Mouse (Mus musculus): ENCODE results near the gene Arf5. TPM values are rescaled to one million over a fixed set of nuclear protein-coding genes. Genes with fewer than 3 reads are reported as not detected.

Gene Arf5
- polyA plus RNA-seq, 1 experiment from 2014 or later, result 346 TPM

GRCm38 (mm10) chr6:28430795-28431537 is 7.6 kb downstream of the Arf5 start:
- 84% methylated on average over 10 of the region's 10 CpGs for WGBS
- ATAC-seq (ENCODE audit: low FRiP score, low read depth), result no peak
- H3K4me2 ChIP-seq (replicated peaks), result no peak overlapping the region

GRCm38 (mm10) chr6:28431538-28431855 is 8.1 kb downstream of the Arf5 start:
- no peaks in the 10 kb centered on the region for H3K4me1 ChIP-seq
- ATAC-seq (ENCODE audit: low FRiP score, low read depth), result no peak
- no peak overlapping the region for H3K27ac ChIP-seq
- H3K9ac ChIP-seq, result no peak overlapping the region
- H3K4me2 ChIP-seq (replicated peaks), result no peak overlapping the region
- H3K36me3 ChIP-seq, result peaks cover 6% of the 10 kb centered on the region; the same call in 1 of the 2 replicates
- H3K9me3 ChIP-seq, result no peaks in the 10 kb centered on the region
- WGBS, result 83% methylated on average over 6 of the region's 6 CpGs
- no peaks in the 10 kb centered on the region for H3K27me3 ChIP-seq (replicated peaks)
- H3K4me3 ChIP-seq, result no peak overlapping the region

More at GRCm38 (mm10) chr6:28430795-28431537, 7.6 kb downstream of the Arf5 start:
- Histone ChIP-seq H3K9ac (no peak overlapping the region), H3K27ac (no peak overlapping the region), H3K9me3 (no peaks in the 10 kb centered on the region), H3K4me1 (no peaks in the 10 kb centered on the region), H3K27me3 (replicated peaks) (no peaks in the 10 kb centered on the region), H3K4me3 (no peak overlapping the region), H3K36me3 (peaks cover 10% of the 10 kb centered on the region)

GRCm38 (mm10) chr6:28447937-28448336 is 24.6 kb downstream of the Arf5 start:
- Histone ChIP-seq H3K4me2 (replicated peaks) (no peak overlapping the region), H3K4me1 (no peaks in the 10 kb centered on the region), H3K9ac (no peak overlapping the region), H3K9me3 (no peaks in the 10 kb centered on the region), H3K27ac (no peak overlapping the region), H3K4me3 (no peak overlapping the region), H3K36me3 (no peaks in the 10 kb centered on the region), H3K27me3 (replicated peaks) (peaks cover 27% of the 10 kb centered on the region)
- WGBS, result 76% methylated on average over 7 of the region's 7 CpGs
- ATAC-seq (ENCODE audit: low FRiP score, low read depth), result no peak

GRCm38 (mm10) chr6:28449253-28449652 is 25.9 kb downstream of the Arf5 start, which contains the start of gene Pax4:
TSS of gene Pax4 (minus strand) at chr6:28449353.
- no peak within 1 kb of the TSS for H3K9ac ChIP-seq
- no peak within 1 kb of the TSS for H3K27ac ChIP-seq
- H3K4me3 ChIP-seq, result no peak within 1 kb of the TSS
- no peak within 1 kb of the TSS for H3K4me2 ChIP-seq (replicated peaks)
- no peaks in the 10 kb centered on the region for H3K36me3 ChIP-seq
- peaks cover 27% of the 10 kb centered on the region for H3K27me3 ChIP-seq (replicated peaks)
- H3K4me1 ChIP-seq, result no peaks in the 10 kb centered on the region
- H3K9me3 ChIP-seq, result no peaks in the 10 kb centered on the region
- WGBS, result 83% methylated on average over 2 of the region's 2 CpGs
- ATAC-seq (ENCODE audit: low FRiP score, low read depth), result no peak

GRCm38 (mm10) chr6:28450481-28450880 is 27.1 kb downstream of the Arf5 start:
- H3K4me3 ChIP-seq, result no peak overlapping the region
- no peaks in the 10 kb centered on the region for H3K4me1 ChIP-seq
- no peaks in the 10 kb centered on the region for H3K9me3 ChIP-seq
- H3K4me2 ChIP-seq (replicated peaks), result 0 out of 2 replicates have a peak overlapping the region, but pooled peaks have one; percentile 16
- ATAC-seq (ENCODE audit: low FRiP score, low read depth), result no peak
- H3K27me3 ChIP-seq (replicated peaks), result peaks cover 27% of the 10 kb centered on the region
- WGBS, result 13% methylated on average over 5 of the region's 5 CpGs
- no peak overlapping the region for H3K27ac ChIP-seq
- no peaks in the 10 kb centered on the region for H3K36me3 ChIP-seq
- no peak overlapping the region for H3K9ac ChIP-seq

GRCm38 (mm10) chr6:28450977-28451376 is 27.6 kb downstream of the Arf5 start:
- H3K9ac ChIP-seq, result no peak overlapping the region
- no peak overlapping the region for H3K27ac ChIP-seq
- H3K4me1 ChIP-seq, result no peaks in the 10 kb centered on the region
- H3K4me3 ChIP-seq, result no peak overlapping the region
- no peaks in the 10 kb centered on the region for H3K36me3 ChIP-seq
- peaks cover 27% of the 10 kb centered on the region for H3K27me3 ChIP-seq (replicated peaks)
- WGBS, result 0% methylated on average over 12 of the region's 12 CpGs
- H3K4me2 ChIP-seq (replicated peaks), result 0 out of 2 replicates have a peak overlapping the region, but pooled peaks have one; percentile 16
- ATAC-seq (ENCODE audit: low FRiP score, low read depth), result 0 out of 2 replicates have a peak, but pooled peaks have one; percentile 50
- H3K9me3 ChIP-seq, result no peaks in the 10 kb centered on the region

GRCm38 (mm10) chr6:28459221-28459668 is 35.9 kb downstream of the Arf5 start:
- Histone ChIP-seq H3K4me1 (no peaks in the 10 kb centered on the region), H3K9me3 (no peaks in the 10 kb centered on the region), H3K27ac (no peak overlapping the region), H3K9ac (no peak overlapping the region), H3K4me3 (no peak overlapping the region), H3K27me3 (replicated peaks) (no peaks in the 10 kb centered on the region), H3K4me2 (replicated peaks) (no peak overlapping the region), H3K36me3 (no peaks in the 10 kb centered on the region)
- no peak for ATAC-seq (ENCODE audit: low FRiP score, low read depth)

- H3K9ac ChIP-seq, result no peak overlapping the region
- peaks cover 7% of the 10 kb centered on the region; the same call in 1 of the 2 replicates for H3K4me1 ChIP-seq
- no peak overlapping the region for H3K27ac ChIP-seq
- 9% methylated on average over 5 of the region's 5 CpGs for WGBS
- no peaks in the 10 kb centered on the region for H3K27me3 ChIP-seq (replicated peaks)
- no peak for ATAC-seq (ENCODE audit: low FRiP score, low read depth)
- no peaks in the 10 kb centered on the region for H3K9me3 ChIP-seq
- H3K36me3 ChIP-seq, result no peaks in the 10 kb centered on the region
- no peak overlapping the region for H3K4me2 ChIP-seq (replicated peaks)
- H3K4me3 ChIP-seq, result no peak overlapping the region
These were observed 37.2 kb downstream of the Arf5 start for GRCm38 (mm10) chr6:28460534-28460933.

GRCm38 (mm10) chr6:28464630-28465029 is 41.3 kb downstream of the Arf5 start:
- no peaks in the 10 kb centered on the region for H3K27me3 ChIP-seq (replicated peaks)
- H3K4me2 ChIP-seq (replicated peaks), result no peak overlapping the region
- 5% methylated on average over 6 of the region's 6 CpGs for WGBS
- no peak overlapping the region for H3K9ac ChIP-seq
- no peaks in the 10 kb centered on the region for H3K9me3 ChIP-seq
- no peak overlapping the region for H3K27ac ChIP-seq
- peaks cover 7% of the 10 kb centered on the region; the same call in 1 of the 2 replicates for H3K4me1 ChIP-seq
- peak; percentile 86 for ATAC-seq (ENCODE audit: low FRiP score, low read depth)
- no peak overlapping the region for H3K4me3 ChIP-seq
- no peaks in the 10 kb centered on the region for H3K36me3 ChIP-seq

- no peaks in the 10 kb centered on the region for H3K4me1 ChIP-seq
- no peak overlapping the region for H3K4me2 ChIP-seq (replicated peaks)
- H3K27ac ChIP-seq, result no peak overlapping the region
- no peaks in the 10 kb centered on the region for H3K36me3 ChIP-seq
- H3K9ac ChIP-seq, result no peak overlapping the region
- ATAC-seq (ENCODE audit: low FRiP score, low read depth), result no peak
- H3K9me3 ChIP-seq, result no peaks in the 10 kb centered on the region
- no peak overlapping the region for H3K4me3 ChIP-seq
- WGBS, result 75% methylated on average over 4 of the region's 4 CpGs
- no peaks in the 10 kb centered on the region for H3K27me3 ChIP-seq (replicated peaks)
These were observed 46.8 kb downstream of the Arf5 start for GRCm38 (mm10) chr6:28470017-28470602.

- Histone ChIP-seq H3K9me3 (no peaks in the 10 kb centered on the region), H3K4me2 (replicated peaks) (no peak overlapping the region), H3K4me3 (no peak overlapping the region), H3K36me3 (no peaks in the 10 kb centered on the region), H3K27ac (no peak overlapping the region), H3K4me1 (no peaks in the 10 kb centered on the region), H3K9ac (no peak overlapping the region), H3K27me3 (replicated peaks) (no peaks in the 10 kb centered on the region)
- WGBS, result 86% methylated on average over 5 of the region's 5 CpGs
- no peak for ATAC-seq (ENCODE audit: low FRiP score, low read depth)
These were observed 47.3 kb downstream of the Arf5 start for GRCm38 (mm10) chr6:28470621-28471020.

- Histone ChIP-seq H3K9ac (no peak overlapping the region), H3K4me1 (no peaks in the 10 kb centered on the region), H3K9me3 (no peaks in the 10 kb centered on the region), H3K27me3 (replicated peaks) (no peaks in the 10 kb centered on the region), H3K27ac (no peak overlapping the region), H3K36me3 (no peaks in the 10 kb centered on the region), H3K4me2 (replicated peaks) (no peak overlapping the region), H3K4me3 (no peak overlapping the region)
- ATAC-seq (ENCODE audit: low FRiP score, low read depth), result no peak
- 87% methylated on average over 9 of the region's 9 CpGs for WGBS
These were observed 48.1 kb downstream of the Arf5 start for GRCm38 (mm10) chr6:28471284-28472035.
